Mouse (Mus musculus): ENCODE results near the gene Tctex1d1. TPM values are rescaled to one million over a fixed set of nuclear protein-coding genes. Genes with fewer than 3 reads are reported as not detected.

Tctex1d1 gene
- 0.12 TPM in 1 of 2 replicates, not detected in the other for polyA plus RNA-seq (2015; fragmentation: Nextera tagmentation; extraction: Ambion mirVana)

- H3K9me3 ChIP-seq (replicated peaks): no peaks in the 10 kb centered on the region
- H3K9ac ChIP-seq: peak within 1 kb of the TSS; percentile 17; the same call in 1 of the 2 replicates
- no peak within 1 kb of the TSS for H3K27ac ChIP-seq
- ATAC-seq (ENCODE audit: low read depth) (no peak), DNase-seq (no peak)
- H3K4me1 ChIP-seq (replicated peaks): no peaks in the 10 kb centered on the region; the same call in 1 of the 2 replicates
- 3% methylated on average over 13 of the region's 13 CpGs for WGBS (ENCODE audit: insufficient replicate concordance)
- peak within 1 kb of the TSS; percentile 58 for H3K4me2 ChIP-seq
- H3K27me3 ChIP-seq: peaks cover 12% of the 10 kb centered on the region
- H3K36me3 ChIP-seq: no peaks in the 10 kb centered on the region
- peak within 1 kb of the TSS; percentile 29 for H3K4me3 ChIP-seq (replicated peaks)
Observed at GRCm38 (mm10) chr4:102978440-102978839, at the start of gene Tctex1d1. TSS of gene Tctex1d1 (plus strand) at chr4:102978606.

GRCm38 (mm10) chr4:102929491-102929890 lies 48.9 kb upstream of the Tctex1d1 start:
- Histone ChIP-seq H3K36me3 (no peaks in the 10 kb centered on the region), H3K27ac (no peak overlapping the region), H3K9me3 (replicated peaks) (no peaks in the 10 kb centered on the region), H3K4me2 (no peak overlapping the region), H3K9ac (no peak overlapping the region), H3K4me1 (replicated peaks) (no peaks in the 10 kb centered on the region), H3K4me3 (replicated peaks) (no peak overlapping the region), H3K27me3 (no peaks in the 10 kb centered on the region)
- 64% methylated on average over 3 of the region's 4 CpGs for WGBS (ENCODE audit: insufficient replicate concordance)
- DNase-seq (no peak), ATAC-seq (ENCODE audit: low read depth) (no peak)

GRCm38 (mm10) chr4:102930679-102931078 lies 47.7 kb upstream of the Tctex1d1 start:
- ATAC-seq (ENCODE audit: low read depth) (no peak), DNase-seq (peak; percentile 1)
- H3K4me2 ChIP-seq: 0 out of 2 replicates have a peak overlapping the region, but pooled peaks have one; percentile 6
- no peaks in the 10 kb centered on the region for H3K9me3 ChIP-seq (replicated peaks)
- no peaks in the 10 kb centered on the region for H3K36me3 ChIP-seq
- 23% methylated on average over 7 of the region's 7 CpGs for WGBS (ENCODE audit: insufficient replicate concordance)
- H3K4me1 ChIP-seq (replicated peaks): no peaks in the 10 kb centered on the region
- no peaks in the 10 kb centered on the region for H3K27me3 ChIP-seq
- H3K4me3 ChIP-seq (replicated peaks): no peak overlapping the region
- no peak overlapping the region for H3K27ac ChIP-seq
- H3K9ac ChIP-seq: no peak overlapping the region

GRCm38 (mm10) chr4:102940266-102940665 lies 38.1 kb upstream of the Tctex1d1 start:
- 50% methylated on average over 3 of the region's 3 CpGs for WGBS (ENCODE audit: insufficient replicate concordance)
- H3K4me1 ChIP-seq (replicated peaks): no peaks in the 10 kb centered on the region
- no peak for ATAC-seq (ENCODE audit: low read depth)
- H3K27me3 ChIP-seq: no peaks in the 10 kb centered on the region
- H3K9ac ChIP-seq: no peak overlapping the region
- no peak for DNase-seq
- no peaks in the 10 kb centered on the region for H3K36me3 ChIP-seq
- no peaks in the 10 kb centered on the region for H3K9me3 ChIP-seq (replicated peaks)
- H3K27ac ChIP-seq: no peak overlapping the region
- no peak overlapping the region for H3K4me2 ChIP-seq
- H3K4me3 ChIP-seq (replicated peaks): no peak overlapping the region

GRCm38 (mm10) chr4:102940738-102941137 lies 37.7 kb upstream of the Tctex1d1 start:
- no peaks in the 10 kb centered on the region for H3K27me3 ChIP-seq
- H3K9me3 ChIP-seq (replicated peaks): no peaks in the 10 kb centered on the region
- no peaks in the 10 kb centered on the region for H3K4me1 ChIP-seq (replicated peaks)
- no peak overlapping the region for H3K4me3 ChIP-seq (replicated peaks)
- 72% methylated on average over 4 of the region's 4 CpGs for WGBS (ENCODE audit: insufficient replicate concordance)
- no peaks in the 10 kb centered on the region for H3K36me3 ChIP-seq
- H3K9ac ChIP-seq: no peak overlapping the region
- ATAC-seq (ENCODE audit: low read depth): no peak
- H3K4me2 ChIP-seq: no peak overlapping the region
- no peak for DNase-seq
- H3K27ac ChIP-seq: no peak overlapping the region

- ATAC-seq (ENCODE audit: low read depth) (no peak), DNase-seq (no peak)
- no peaks in the 10 kb centered on the region for H3K36me3 ChIP-seq
- WGBS (ENCODE audit: insufficient replicate concordance): 15% methylated on average over 6 of the region's 6 CpGs
- H3K27ac ChIP-seq: no peak overlapping the region
- H3K4me2 ChIP-seq: no peak overlapping the region
- no peak overlapping the region for H3K9ac ChIP-seq
- no peaks in the 10 kb centered on the region for H3K4me1 ChIP-seq (replicated peaks)
- no peaks in the 10 kb centered on the region for H3K9me3 ChIP-seq (replicated peaks)
- no peak overlapping the region for H3K4me3 ChIP-seq (replicated peaks)
- no peaks in the 10 kb centered on the region for H3K27me3 ChIP-seq
Observed at GRCm38 (mm10) chr4:102944325-102944724, 34.1 kb upstream of the Tctex1d1 start.

GRCm38 (mm10) chr4:102952476-102952875 lies 25.9 kb upstream of the Tctex1d1 start:
- Histone ChIP-seq H3K4me3 (replicated peaks) (no peak overlapping the region), H3K4me1 (replicated peaks) (no peaks in the 10 kb centered on the region), H3K9me3 (replicated peaks) (no peaks in the 10 kb centered on the region), H3K27me3 (no peaks in the 10 kb centered on the region), H3K9ac (no peak overlapping the region), H3K27ac (no peak overlapping the region), H3K36me3 (no peaks in the 10 kb centered on the region), H3K4me2 (no peak overlapping the region)
- ATAC-seq (ENCODE audit: low read depth): no peak
- DNase-seq: no peak
- WGBS (ENCODE audit: insufficient replicate concordance): 60% methylated on average over 2 of the region's 2 CpGs

- H3K9me3 ChIP-seq (replicated peaks): no peaks in the 10 kb centered on the region
- DNase-seq: no peak
- no peak overlapping the region for H3K4me3 ChIP-seq (replicated peaks)
- no peak overlapping the region for H3K9ac ChIP-seq
- H3K36me3 ChIP-seq: no peaks in the 10 kb centered on the region
- ATAC-seq (ENCODE audit: low read depth): no peak
- no peaks in the 10 kb centered on the region for H3K27me3 ChIP-seq
- H3K4me2 ChIP-seq: no peak overlapping the region
- H3K27ac ChIP-seq: no peak overlapping the region
- H3K4me1 ChIP-seq (replicated peaks): no peaks in the 10 kb centered on the region
- WGBS (ENCODE audit: insufficient replicate concordance): 48% methylated on average over 17 of the region's 17 CpGs
Observed at GRCm38 (mm10) chr4:102955294-102955956, 23.0 kb upstream of the Tctex1d1 start.

GRCm38 (mm10) chr4:102959409-102959808 lies 19.0 kb upstream of the Tctex1d1 start:
- ATAC-seq (ENCODE audit: low read depth) (no peak), DNase-seq (no peak)
- WGBS (ENCODE audit: insufficient replicate concordance): 69% methylated on average over 5 of the region's 5 CpGs
- H3K36me3 ChIP-seq: no peaks in the 10 kb centered on the region
- H3K9ac ChIP-seq: no peak overlapping the region
- H3K9me3 ChIP-seq (replicated peaks): no peaks in the 10 kb centered on the region
- H3K27ac ChIP-seq: no peak overlapping the region
- no peak overlapping the region for H3K4me2 ChIP-seq
- H3K27me3 ChIP-seq: no peaks in the 10 kb centered on the region
- H3K4me3 ChIP-seq (replicated peaks): no peak overlapping the region
- H3K4me1 ChIP-seq (replicated peaks): 0 out of 2 replicates have a peak, but pooled peaks cover 5% of the 10 kb centered on the region

- ATAC-seq (ENCODE audit: low read depth) (no peak), DNase-seq (no peak)
- H3K27ac ChIP-seq: no peak overlapping the region
- no peak overlapping the region for H3K4me2 ChIP-seq
- peaks cover 10% of the 10 kb centered on the region; the same call in 1 of the 2 replicates for H3K4me1 ChIP-seq (replicated peaks)
- no peaks in the 10 kb centered on the region for H3K27me3 ChIP-seq
- no peaks in the 10 kb centered on the region for H3K36me3 ChIP-seq
- no peaks in the 10 kb centered on the region for H3K9me3 ChIP-seq (replicated peaks)
- no peak overlapping the region for H3K4me3 ChIP-seq (replicated peaks)
- WGBS (ENCODE audit: insufficient replicate concordance): 18% methylated on average over 3 of the region's 3 CpGs
- H3K9ac ChIP-seq: no peak overlapping the region
Observed at GRCm38 (mm10) chr4:102964174-102964573, 14.2 kb upstream of the Tctex1d1 start.

- 82% methylated on average over 15 of the region's 15 CpGs for WGBS (ENCODE audit: insufficient replicate concordance)
- no peak for ATAC-seq (ENCODE audit: low read depth)
- H3K4me2 ChIP-seq: no peak overlapping the region
Observed at GRCm38 (mm10) chr4:102967811-102968210, 10.6 kb upstream of the Tctex1d1 start.

GRCm38 (mm10) chr4:102969599-102969998 lies 8.8 kb upstream of the Tctex1d1 start:
- WGBS (ENCODE audit: insufficient replicate concordance): 87% methylated on average over 5 of the region's 5 CpGs
- Histone ChIP-seq H3K4me3 (replicated peaks) (no peak overlapping the region), H3K36me3 (no peaks in the 10 kb centered on the region), H3K27ac (no peak overlapping the region), H3K4me2 (no peak overlapping the region), H3K4me1 (replicated peaks) (peaks cover 5% of the 10 kb centered on the region; the same call in 1 of the 2 replicates), H3K9me3 (replicated peaks) (no peaks in the 10 kb centered on the region), H3K27me3 (no peaks in the 10 kb centered on the region), H3K9ac (no peak overlapping the region)
- ATAC-seq (ENCODE audit: low read depth) (no peak), DNase-seq (no peak)

More at GRCm38 (mm10) chr4:102967811-102968210, 10.6 kb upstream of the Tctex1d1 start:
- H3K9me3 ChIP-seq (replicated peaks): no peaks in the 10 kb centered on the region
- no peaks in the 10 kb centered on the region for H3K36me3 ChIP-seq
- no peak overlapping the region for H3K4me3 ChIP-seq (replicated peaks)
- no peak overlapping the region for H3K27ac ChIP-seq
- no peak for DNase-seq
- no peaks in the 10 kb centered on the region for H3K27me3 ChIP-seq
- no peak overlapping the region for H3K9ac ChIP-seq
- H3K4me1 ChIP-seq (replicated peaks): peaks cover 10% of the 10 kb centered on the region; the same call in 1 of the 2 replicates

All from liver, embryonic 13.5 days (tissue).